Mouse (Mus musculus) lung, embryonic 15.5 days (tissue): ENCODE results near the gene Kcnj10. TPM values are rescaled to one million over a fixed set of nuclear protein-coding genes. Genes with fewer than 3 reads are reported as not detected.

Source experiments
- ATAC-seq: fragments of 200-750 bp; cut with Nextera tagmentation; 2 replicates; pipeline ENCODE4 v1.8.0; 2017; ENCODE audit warnings: moderate number of reproducible peaks, borderline replicate concordance; ENCODE audit not compliant: low FRiP score, low TSS enrichment; ENCODE audit errors: extremely low read depth
- H3K27ac ChIP-seq: fragments of 300-500 bp; sonication (generic); 2 replicates; pipeline ENCODE4 v1.5.1; 2015; ENCODE audit warnings: moderate library complexity, mild to moderate bottlenecking, inconsistent platforms
- H3K27me3 ChIP-seq: fragments of 300-500 bp; sonication (generic); 2 replicates; pipeline ENCODE4 v1.6.1; 2015; ENCODE audit warnings: inconsistent platforms
- H3K36me3 ChIP-seq: fragments of 300-500 bp; sonication (generic); 2 replicates; pipeline ENCODE4 v1.6.1; 2015; ENCODE audit warnings: inconsistent platforms
- H3K4me1 ChIP-seq: fragments of 300-500 bp; sonication (generic); 2 replicates; pipeline ENCODE4 v1.6.1; 2015; ENCODE audit warnings: inconsistent platforms
- H3K4me2 ChIP-seq: fragments of 300-500 bp; sonication (generic); 2 replicates; pipeline ENCODE4 v1.6.1; 2015; ENCODE audit warnings: inconsistent platforms, mild to moderate bottlenecking, moderate library complexity
- H3K4me3 ChIP-seq: fragments of 300-500 bp; sonication (generic); 2 replicates; pipeline ENCODE4 v1.5.1; 2015; ENCODE audit warnings: mild to moderate bottlenecking, inconsistent platforms
- H3K9ac ChIP-seq: fragments of 300-500 bp; sonication (generic); 2 replicates; pipeline ENCODE4 v1.6.1; 2015; ENCODE audit warnings: inconsistent platforms
- H3K9me3 ChIP-seq: fragments of 300-500 bp; sonication (generic); 2 replicates; pipeline ENCODE4 v1.6.1; 2016; ENCODE audit warnings: inconsistent platforms
- WGBS: fragments of 180-500 bp; shearing (Covaris S2); methylation state at CpG from one replicate; pipeline ENCODE4 v1.1.7; 2015; 5-methylcytosine and 5-hydroxymethylcytosine counted together
- polyA plus RNA-seq: library from polyadenylated mRNA; unstranded; fragments of >200 nt; fragmentation: Nextera tagmentation; extraction: Ambion mirVana; gene quantifications from 2 replicates; pipeline ENCODE4 v1.2.1, GENCODE M21; 2015

Kcnj10 gene
- polyA plus RNA-seq, 1 experiment from 2014 or later: 0.21 TPM

DNA sequence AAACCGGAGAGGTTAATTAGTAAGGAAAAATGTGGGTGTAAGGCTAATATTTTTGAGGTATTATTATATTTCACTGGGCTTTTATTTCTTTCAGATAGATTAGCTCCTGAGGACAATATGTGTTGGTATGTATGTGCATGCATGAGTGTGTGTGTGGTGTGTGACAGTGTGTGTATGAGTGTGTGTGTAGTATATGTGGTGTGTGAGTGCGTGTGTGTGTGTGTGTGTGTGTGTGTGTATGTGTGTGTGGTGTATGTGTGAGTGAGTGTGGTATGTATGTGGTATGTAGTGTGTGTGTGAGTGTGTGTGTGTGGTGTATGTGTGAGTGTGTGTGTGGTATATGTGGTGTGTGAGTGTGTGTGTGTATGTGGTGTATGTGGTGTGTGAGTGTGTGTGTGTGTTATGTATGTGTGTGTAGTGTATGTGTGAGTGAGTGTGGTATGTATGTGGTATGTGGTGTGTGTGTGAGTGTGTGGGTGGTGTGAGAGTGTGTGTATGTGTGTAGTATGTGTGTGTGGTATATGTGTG is 51.7 kb downstream of the Kcnj10 start:
- H3K27ac ChIP-seq: no peak overlapping the region
- H3K4me1 ChIP-seq: peaks cover 16% of the 10 kb centered on the region
- WGBS: 69% methylated on average over 2 of the region's 2 CpGs

DNA sequence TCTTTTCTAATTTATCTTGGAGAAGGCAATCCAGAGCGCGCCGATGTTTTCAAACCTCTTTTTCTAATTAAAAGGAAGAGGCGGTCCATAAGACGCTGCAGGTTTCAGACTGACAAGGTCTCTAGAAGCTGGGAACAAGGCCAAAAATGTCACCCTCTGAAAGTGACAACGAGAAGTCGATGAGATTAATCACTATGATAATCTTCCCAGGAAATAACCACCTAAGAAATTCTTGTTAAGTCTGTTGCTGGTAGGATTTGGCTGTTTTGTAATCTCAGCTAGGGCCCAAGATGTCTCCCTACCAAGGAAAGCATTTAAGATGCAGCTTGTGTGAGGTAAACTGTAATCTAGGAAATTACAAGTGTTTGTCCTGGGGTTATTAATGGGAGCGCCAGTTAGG is 52.7 kb downstream of the Kcnj10 start:
- H3K9ac ChIP-seq: no peak overlapping the region
- H3K4me3 ChIP-seq: no peak overlapping the region
- no peak overlapping the region for H3K4me2 ChIP-seq
- no peaks in the 10 kb centered on the region for H3K36me3 ChIP-seq
- no peaks in the 10 kb centered on the region for H3K27me3 ChIP-seq
- H3K4me1 ChIP-seq: peaks cover 16% of the 10 kb centered on the region
- 34% methylated on average over 8 of the region's 8 CpGs for WGBS
- no peak overlapping the region for H3K27ac ChIP-seq
- H3K9me3 ChIP-seq: no peaks in the 10 kb centered on the region
- no peak for ATAC-seq

More for the DNA sequence above, 51.7 kb downstream of the Kcnj10 start:
- no peaks in the 10 kb centered on the region for H3K36me3 ChIP-seq
- no peak overlapping the region for H3K4me2 ChIP-seq
- H3K9me3 ChIP-seq: no peaks in the 10 kb centered on the region
- no peaks in the 10 kb centered on the region for H3K27me3 ChIP-seq
- ATAC-seq: peak; percentile 21; the same call in 1 of the 2 replicates
- no peak overlapping the region for H3K9ac ChIP-seq
- H3K4me3 ChIP-seq: no peak overlapping the region

DNA sequence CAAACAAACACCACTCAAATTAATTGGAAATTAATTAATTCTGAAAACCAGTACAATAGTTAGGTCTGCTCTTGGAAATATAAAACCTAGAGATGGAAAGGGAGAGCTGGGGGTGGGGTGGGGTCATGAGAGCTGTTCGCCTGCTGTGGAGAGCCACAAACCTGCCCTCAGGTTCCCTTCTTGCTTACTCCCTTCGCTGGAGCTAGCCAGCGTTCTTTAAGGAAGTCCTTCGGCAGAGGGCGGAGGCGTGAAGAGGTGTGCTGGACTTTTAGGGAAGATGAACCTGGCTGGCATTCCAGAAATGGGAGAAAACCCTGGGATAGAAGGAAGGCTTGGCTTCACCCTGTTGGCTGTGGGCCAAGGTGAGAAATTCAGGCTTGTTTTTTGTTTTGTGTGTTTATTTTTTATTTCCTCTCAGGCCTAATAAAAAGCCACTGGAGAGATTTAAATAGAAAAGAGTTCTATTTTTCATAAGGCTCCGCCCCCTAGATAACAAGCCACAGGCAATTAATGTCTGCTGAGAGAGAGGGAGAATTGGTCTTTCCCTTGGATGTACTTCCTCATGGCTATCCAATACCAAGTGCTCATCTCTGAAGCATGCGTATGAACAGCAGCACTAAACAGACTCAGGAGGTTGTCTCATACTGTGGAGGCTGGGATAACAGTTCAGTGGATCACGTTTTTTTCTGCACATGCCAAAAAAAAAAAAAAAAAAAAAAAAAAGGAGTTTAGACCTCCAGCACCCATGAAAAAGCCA is 56.2 kb downstream of the Kcnj10 start:
- ATAC-seq: no peak; the same call in 1 of the 2 replicates
- no peak overlapping the region for H3K27ac ChIP-seq
- H3K4me2 ChIP-seq: no peak overlapping the region
- H3K9ac ChIP-seq: no peak overlapping the region
- peaks cover 9% of the 10 kb centered on the region for H3K4me1 ChIP-seq
- no peaks in the 10 kb centered on the region for H3K27me3 ChIP-seq
- 36% methylated on average over 9 of the region's 9 CpGs for WGBS
- H3K9me3 ChIP-seq: no peaks in the 10 kb centered on the region
- H3K4me3 ChIP-seq: no peak overlapping the region
- no peaks in the 10 kb centered on the region for H3K36me3 ChIP-seq

DNA sequence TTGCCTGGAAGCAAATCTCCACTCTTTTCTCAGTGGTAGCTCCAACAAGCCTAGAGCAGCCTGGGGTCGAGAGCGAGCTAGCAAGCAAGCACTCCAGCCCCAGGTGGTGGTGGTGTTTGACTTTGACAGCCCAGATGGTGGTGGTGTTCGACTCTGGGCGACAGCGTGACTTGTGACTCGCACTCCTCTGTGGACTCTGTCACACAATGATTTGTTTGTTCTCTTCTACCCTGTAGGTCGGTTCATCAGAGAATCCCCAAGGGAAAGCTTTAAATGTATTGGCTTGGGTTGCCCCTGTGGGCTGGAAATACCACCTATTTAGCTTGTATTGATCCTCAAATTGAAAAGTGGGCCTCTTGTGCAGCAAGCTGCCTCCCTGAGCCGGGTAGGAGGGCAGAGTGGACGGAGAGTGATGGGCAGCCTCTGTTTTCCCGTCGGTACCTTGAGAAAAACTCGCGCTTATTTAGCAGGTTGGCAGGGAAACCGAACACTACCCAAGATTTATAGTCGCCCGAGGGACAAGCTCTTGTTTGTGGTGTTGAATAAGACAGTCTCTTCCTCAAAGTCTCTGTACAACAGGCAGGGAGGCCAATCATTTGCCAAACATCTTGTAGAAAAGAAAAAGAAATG is 65.2 kb downstream of the Kcnj10 start:
- Histone ChIP-seq H3K4me3 (no peak overlapping the region), H3K9me3 (no peaks in the 10 kb centered on the region), H3K9ac (no peak overlapping the region), H3K4me1 (no peaks in the 10 kb centered on the region), H3K27ac (no peak overlapping the region), H3K27me3 (peaks cover 13% of the 10 kb centered on the region; the same call in 1 of the 2 replicates), H3K4me2 (no peak overlapping the region), H3K36me3 (no peaks in the 10 kb centered on the region)
- no peak for ATAC-seq
- WGBS: 33% methylated on average over 16 of the region's 16 CpGs

DNA sequence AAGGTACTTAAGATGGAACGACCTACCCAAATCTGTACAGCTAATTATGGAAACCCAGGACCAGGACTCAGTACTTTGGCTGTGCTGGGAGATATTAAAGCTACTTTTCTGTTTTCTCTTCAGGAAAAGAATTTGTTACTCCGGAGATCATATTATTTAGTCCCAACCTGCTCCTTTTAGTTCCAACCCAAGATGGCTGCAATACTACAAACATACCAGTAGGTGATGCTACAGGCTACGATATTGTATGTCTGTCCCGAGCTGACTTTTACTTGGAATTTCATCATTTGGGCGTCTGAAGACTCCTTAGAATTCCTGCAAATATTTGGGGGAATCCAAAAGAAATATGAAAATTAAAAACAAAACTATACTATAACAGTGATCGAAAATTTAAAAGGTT is 68.0 kb downstream of the Kcnj10 start:
- Histone ChIP-seq H3K4me3 (no peak overlapping the region), H3K27ac (no peak overlapping the region), H3K36me3 (no peaks in the 10 kb centered on the region), H3K4me1 (no peaks in the 10 kb centered on the region), H3K9ac (no peak overlapping the region), H3K9me3 (no peaks in the 10 kb centered on the region), H3K4me2 (no peak overlapping the region), H3K27me3 (peaks cover 13% of the 10 kb centered on the region; the same call in 1 of the 2 replicates)
- 5% methylated on average over 6 of the region's 6 CpGs for WGBS
- ATAC-seq: peak; percentile 41; the same call in 1 of the 2 replicates

DNA sequence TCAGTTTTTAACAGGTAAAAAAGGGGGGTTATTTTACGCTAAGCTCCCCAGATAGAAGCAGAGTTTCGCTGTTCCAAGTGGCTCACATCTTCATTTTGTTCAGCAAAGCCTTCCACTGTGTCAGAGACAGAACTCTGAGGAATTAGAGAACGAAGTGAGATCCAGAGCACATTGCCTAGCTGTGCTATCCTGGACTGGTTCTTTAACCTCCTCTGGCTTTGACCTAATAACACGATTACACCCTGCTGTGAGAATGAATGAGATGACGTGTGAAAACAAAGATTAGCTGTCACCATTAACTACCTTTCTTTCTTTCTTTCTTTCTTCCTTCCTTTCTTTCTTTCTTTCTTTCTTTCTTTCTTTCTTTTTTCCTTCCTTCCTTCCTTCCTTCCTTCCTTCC is 68.4 kb downstream of the Kcnj10 start:
- no peak for ATAC-seq
- H3K4me3 ChIP-seq: no peak overlapping the region
- no peak overlapping the region for H3K4me2 ChIP-seq
- H3K27me3 ChIP-seq: peaks cover 13% of the 10 kb centered on the region; the same call in 1 of the 2 replicates
- no peaks in the 10 kb centered on the region for H3K9me3 ChIP-seq
- H3K4me1 ChIP-seq: no peaks in the 10 kb centered on the region
- H3K36me3 ChIP-seq: no peaks in the 10 kb centered on the region
- WGBS: 13% methylated on average over 5 of the region's 5 CpGs
- no peak overlapping the region for H3K27ac ChIP-seq
- H3K9ac ChIP-seq: no peak overlapping the region

DNA sequence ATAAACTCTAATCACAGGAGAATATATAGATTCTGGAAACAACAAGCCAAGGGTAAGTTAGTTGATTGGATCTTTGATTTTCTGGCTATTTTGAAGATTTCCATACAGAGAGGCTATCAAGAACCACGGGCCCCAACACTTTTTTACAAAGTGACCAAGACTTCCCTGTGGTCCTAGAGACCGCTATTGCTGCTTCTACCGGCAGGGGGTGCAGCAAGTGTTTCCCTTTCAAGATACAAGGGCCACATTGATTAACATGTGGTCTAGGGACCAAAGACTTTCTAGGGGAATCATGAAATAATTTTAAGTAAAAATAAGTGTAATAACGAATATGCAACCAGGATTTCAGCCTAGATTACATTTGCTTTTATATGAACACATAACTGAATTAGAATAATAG is 69.8 kb downstream of the Kcnj10 start:
- Histone ChIP-seq H3K9ac (no peak overlapping the region), H3K4me2 (no peak overlapping the region), H3K27me3 (peaks cover 13% of the 10 kb centered on the region; the same call in 1 of the 2 replicates), H3K27ac (no peak overlapping the region), H3K36me3 (no peaks in the 10 kb centered on the region), H3K4me3 (no peak overlapping the region), H3K4me1 (no peaks in the 10 kb centered on the region), H3K9me3 (no peaks in the 10 kb centered on the region)
- ATAC-seq: no peak
- 3% methylated on average over 4 of the region's 4 CpGs for WGBS

DNA sequence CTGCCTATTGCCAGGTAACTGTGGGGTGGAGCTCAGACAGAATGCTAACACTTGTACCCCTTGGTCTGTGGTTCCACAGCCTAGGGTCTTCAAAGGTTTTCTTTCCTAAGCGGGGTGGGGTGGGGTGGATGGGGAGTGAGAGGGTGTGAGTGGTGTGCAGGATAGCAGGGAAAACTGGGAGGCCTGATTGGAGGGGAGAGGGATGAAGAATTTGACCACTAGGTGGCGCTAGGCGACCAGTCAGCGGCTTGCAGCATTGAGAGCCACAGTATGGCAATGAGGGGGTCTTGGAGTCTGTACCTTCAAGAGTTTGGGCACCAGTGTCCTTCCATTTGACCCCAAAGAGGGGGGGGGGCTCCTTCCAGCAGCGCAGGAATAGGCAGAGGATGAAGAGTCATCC is 71.2 kb downstream of the Kcnj10 start:
- H3K9me3 ChIP-seq: no peaks in the 10 kb centered on the region
- 1% methylated on average over 5 of the region's 5 CpGs for WGBS
- no peaks in the 10 kb centered on the region for H3K36me3 ChIP-seq
- no peaks in the 10 kb centered on the region for H3K4me1 ChIP-seq
- no peak overlapping the region for H3K4me2 ChIP-seq
- ATAC-seq: peak; percentile 61; the same call in 1 of the 2 replicates
- no peak overlapping the region for H3K9ac ChIP-seq
- no peak overlapping the region for H3K4me3 ChIP-seq
- no peak overlapping the region for H3K27ac ChIP-seq
- H3K27me3 ChIP-seq: peaks cover 9% of the 10 kb centered on the region; the same call in 1 of the 2 replicates

DNA sequence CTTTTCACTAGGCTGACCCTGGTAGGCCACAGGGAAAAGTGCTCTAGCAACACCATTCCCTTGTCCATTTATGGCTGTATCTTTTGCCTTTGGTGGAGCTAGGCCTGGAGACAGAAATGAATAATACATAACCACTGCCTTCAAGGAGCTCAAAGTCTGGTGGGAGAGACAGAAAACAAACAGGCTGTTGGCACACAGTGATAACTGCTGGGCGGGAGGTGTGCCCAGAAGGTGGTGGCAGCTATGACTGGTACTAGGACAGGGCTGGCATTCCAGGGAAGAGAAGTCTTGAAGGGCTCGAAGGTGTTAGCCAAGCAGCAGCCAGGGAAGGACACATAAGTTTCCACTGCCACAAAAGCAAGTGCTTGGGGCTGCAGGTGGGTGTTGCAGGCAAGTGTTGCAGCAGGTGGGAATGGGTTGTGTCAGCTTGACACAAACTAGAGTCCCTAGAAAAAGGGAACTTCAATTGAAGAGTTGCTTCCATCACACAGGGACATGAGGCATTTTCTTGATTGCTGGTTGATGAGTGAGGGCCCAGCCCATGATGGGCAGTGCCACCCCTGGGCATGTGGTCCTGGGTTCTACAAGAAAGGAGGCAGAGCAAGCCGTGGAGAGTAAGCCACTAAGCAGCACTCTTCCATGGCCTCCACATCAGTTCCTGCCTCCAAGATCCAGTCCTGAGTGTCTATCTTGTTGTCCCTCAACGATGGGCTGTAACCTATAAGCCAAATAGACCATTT is 72.7 kb downstream of the Kcnj10 start:
- no peak overlapping the region for H3K9ac ChIP-seq
- 64% methylated on average over 4 of the region's 4 CpGs for WGBS
- no peak overlapping the region for H3K4me2 ChIP-seq
- no peaks in the 10 kb centered on the region for H3K9me3 ChIP-seq
- H3K4me1 ChIP-seq: no peaks in the 10 kb centered on the region
- H3K4me3 ChIP-seq: no peak overlapping the region
- no peak overlapping the region for H3K27ac ChIP-seq
- H3K27me3 ChIP-seq: no peaks in the 10 kb centered on the region
- H3K36me3 ChIP-seq: no peaks in the 10 kb centered on the region
- ATAC-seq: no peak

DNA sequence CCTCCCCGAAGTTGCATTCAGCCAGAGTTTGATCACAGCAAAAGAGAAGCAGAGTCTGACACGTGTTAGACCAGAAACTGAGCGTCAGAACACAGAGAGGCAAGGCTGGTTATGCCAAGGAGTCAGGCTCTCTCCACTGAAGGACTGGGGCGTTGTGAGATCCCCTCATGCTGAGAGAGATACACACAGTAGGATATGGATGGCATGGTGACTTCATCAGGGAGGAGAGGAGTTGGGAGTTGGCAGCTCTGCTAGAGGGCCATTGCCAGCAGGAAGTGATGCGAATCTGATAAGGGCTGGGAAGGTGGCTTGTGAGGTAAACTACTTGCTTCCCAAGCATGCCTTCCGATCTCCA is 73.2 kb downstream of the Kcnj10 start:
- Histone ChIP-seq H3K27me3 (no peaks in the 10 kb centered on the region), H3K4me1 (no peaks in the 10 kb centered on the region), H3K36me3 (no peaks in the 10 kb centered on the region), H3K9me3 (no peaks in the 10 kb centered on the region), H3K4me2 (no peak overlapping the region), H3K9ac (no peak overlapping the region), H3K4me3 (no peak overlapping the region), H3K27ac (no peak overlapping the region)
- ATAC-seq: no peak
- 67% methylated on average over 6 of the region's 6 CpGs for WGBS

DNA sequence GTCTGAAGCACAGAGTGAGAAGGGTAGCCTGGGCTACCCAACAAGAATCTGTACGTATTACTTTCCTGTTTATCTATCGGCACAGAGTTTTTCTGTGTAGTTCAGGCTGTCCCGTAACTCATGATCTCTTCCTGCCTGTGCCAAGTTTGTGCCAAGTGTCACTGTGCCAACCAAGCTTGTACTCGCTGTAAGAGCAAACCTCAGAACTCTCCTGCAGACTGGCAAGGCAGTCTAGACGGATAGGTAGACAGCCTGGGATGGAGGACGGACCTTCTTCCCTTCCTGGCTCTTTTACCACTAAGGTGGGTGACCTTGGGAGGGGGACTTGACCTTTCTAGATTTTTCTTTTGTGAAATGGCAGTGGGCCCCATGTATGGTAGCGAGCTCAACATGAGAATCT is 74.1 kb downstream of the Kcnj10 start:
- H3K9me3 ChIP-seq: no peaks in the 10 kb centered on the region
- H3K27me3 ChIP-seq: no peaks in the 10 kb centered on the region
- ATAC-seq: no peak
- no peak overlapping the region for H3K9ac ChIP-seq
- H3K4me1 ChIP-seq: no peaks in the 10 kb centered on the region
- H3K4me3 ChIP-seq: no peak overlapping the region
- WGBS: 78% methylated on average over 7 of the region's 7 CpGs
- no peak overlapping the region for H3K4me2 ChIP-seq
- H3K36me3 ChIP-seq: no peaks in the 10 kb centered on the region
- no peak overlapping the region for H3K27ac ChIP-seq

DNA sequence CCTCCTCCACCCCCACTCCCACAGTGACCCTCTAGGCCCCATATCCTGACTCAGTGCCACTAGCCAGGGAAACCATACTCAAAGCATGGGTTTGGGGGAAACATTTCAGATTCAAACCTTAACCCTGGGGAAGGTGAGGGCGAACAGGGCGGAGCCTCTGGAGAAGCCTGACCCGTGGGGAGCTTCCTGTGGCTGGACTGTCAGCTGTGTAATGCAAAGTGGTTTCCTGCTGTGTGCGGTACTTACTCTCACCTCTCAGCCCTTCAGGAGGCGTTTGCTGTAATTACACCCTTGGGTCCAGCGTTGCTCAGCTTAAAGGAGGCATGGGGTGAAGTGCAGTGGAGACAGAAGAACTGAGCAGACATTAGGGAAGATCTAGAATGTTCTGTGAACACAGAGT is 77.2 kb downstream of the Kcnj10 start:
- 25% methylated on average over 6 of the region's 6 CpGs for WGBS
- Histone ChIP-seq H3K4me1 (no peaks in the 10 kb centered on the region), H3K4me2 (no peak overlapping the region), H3K36me3 (no peaks in the 10 kb centered on the region), H3K9me3 (no peaks in the 10 kb centered on the region), H3K27ac (no peak overlapping the region), H3K27me3 (no peaks in the 10 kb centered on the region), H3K9ac (no peak overlapping the region), H3K4me3 (no peak overlapping the region)
- no peak for ATAC-seq
